Mouse (Mus musculus) MEL (cell line): ENCODE measurements around the gene Slc25a28.
A peak's percentile ranks its signal among the peaks of the same experiment; 100 is the strongest.

Experiments
- CTCF ChIP-seq, 3 experiments: IDR thresholded peaks in 2 of 3; conservative IDR thresholded peaks in 1 of 3; 2 replicates each; pipeline ENCODE4 v1.5.1; 2011 to 2012; ENCODE audit warnings: low read length in 3 of 3, low read depth in 2 of 3, mild to moderate bottlenecking in 2 of 3, improper control_type of control experiment in 1 of 3, inconsistent platforms in 1 of 3, mixed read lengths in 1 of 3, moderate library complexity in 1 of 3; ENCODE audit not compliant: control insufficient read depth in 1 of 3, insufficient read depth in 1 of 3, poor library complexity in 1 of 3, severe bottlenecking in 1 of 3
- ELF1 ChIP-seq: IDR thresholded peaks from 2 replicates; pipeline ENCODE4 v1.6.1; 2014; ENCODE audit warnings: low read depth, mild to moderate bottlenecking, inconsistent platforms, low read length, improper control_type of control experiment, moderate library complexity
- EP300 ChIP-seq, 2 experiments: IDR thresholded peaks; 2 replicates each; pipeline ENCODE4 v1.6.1; 2011; ENCODE audit warnings: improper control_type of control experiment in 2 of 2, low read length in 2 of 2, low read depth in 1 of 2, mild to moderate bottlenecking in 1 of 2
- POLR2A ChIP-seq, 2 experiments: IDR thresholded peaks; 2 replicates each; pipeline ENCODE4 v1.6.1; 2011 to 2012; ENCODE audit warnings: low read length in 2 of 2, mild to moderate bottlenecking in 2 of 2, control low read depth in 1 of 2, improper control_type of control experiment in 1 of 2, low read depth in 1 of 2, moderate library complexity in 1 of 2; ENCODE audit not compliant: control insufficient read depth in 1 of 2, insufficient read depth in 1 of 2, poor library complexity in 1 of 2
- TCF12 ChIP-seq: IDR thresholded peaks from 2 replicates; pipeline ENCODE4 v1.6.1; 2014; ENCODE audit warnings: low read depth, mild to moderate bottlenecking, inconsistent platforms, low read length, improper control_type of control experiment, moderate library complexity

DNA sequence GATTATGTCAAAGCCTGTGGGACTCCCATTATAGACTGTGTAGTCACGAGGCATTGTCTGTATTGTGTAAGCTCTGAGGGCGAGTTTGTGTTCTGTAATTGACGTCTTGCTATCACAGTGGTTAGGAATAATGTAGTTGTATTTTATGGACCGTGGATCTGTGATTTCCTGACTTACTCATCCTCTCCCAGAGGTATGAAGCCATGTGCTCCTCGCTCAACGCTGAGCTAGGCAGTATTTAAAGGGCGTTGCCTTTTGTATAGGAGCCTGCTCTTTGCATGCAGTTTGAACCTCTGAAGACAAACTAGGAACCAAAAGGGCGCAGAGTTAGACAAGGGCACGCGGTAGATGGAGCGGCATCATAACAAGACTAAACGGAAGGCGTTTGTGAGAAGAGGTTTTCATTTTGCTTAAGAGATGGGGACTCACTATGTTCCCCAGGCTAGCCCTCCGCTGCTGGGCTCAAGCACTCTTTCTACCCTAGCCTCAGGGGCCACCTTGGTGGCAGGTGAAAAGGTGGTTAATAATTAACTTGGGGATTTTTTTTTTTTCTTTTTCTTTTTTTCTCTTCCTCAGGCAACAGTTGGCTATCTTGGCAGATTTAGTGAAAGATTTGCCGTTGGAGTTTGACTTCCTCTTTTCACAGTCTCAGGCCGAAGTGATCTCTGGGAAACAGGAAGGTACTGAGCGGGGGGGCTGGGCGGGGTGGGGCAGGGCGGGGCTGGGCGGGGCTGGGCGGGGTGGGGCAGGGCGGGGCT lies 36.7 kb upstream of the Slc25a28 start:
- TF ChIP-seq ELF1, result peak; percentile 70
- peak; percentile 90 to 93 for TF ChIP-seq EP300 (IDR thresholded peaks at IDR 0.05; ENCODE audit: low read depth in 1 of 2, low read length in 2 of 2)
- peak; percentile 79 for TF ChIP-seq TCF12
- TF ChIP-seq POLR2A (IDR thresholded peaks at IDR 0.05; ENCODE audit: control insufficient read depth in 1 of 2, insufficient read depth in 1 of 2, low read depth in 1 of 2, low read length in 2 of 2, poor library complexity in 1 of 2), result peak; percentile 38 to 67; a peak in 2 of 4 replicates
- no peak for TF ChIP-seq CTCF (IDR thresholded peaks at IDR 0.05 in 2 of 3, conservative IDR thresholded peaks at IDR 0.05 in 1 of 3; ENCODE audit: control insufficient read depth in 1 of 3, insufficient read depth in 1 of 3, low read depth in 2 of 3, low read length in 3 of 3, poor library complexity in 1 of 3, severe bottlenecking in 1 of 3)
